Mouse (Mus musculus) bone marrow, adult 2 months (tissue): Measurements from ENCODE around the gene Ccdc73.

Experiments
- CTCF ChIP-seq: fragments of 200-500 bp; IDR thresholded peaks from 2 replicates; pipeline ENCODE4 v1.5.1; 2011; ENCODE audit warnings: low read length, control low read depth; ENCODE audit not compliant: control insufficient read depth, insufficient read depth
- POLR2A ChIP-seq: fragments of 200-500 bp; IDR thresholded peaks from 2 replicates; pipeline ENCODE4 v1.6.1; 2011; ENCODE audit warnings: low read depth, mild to moderate bottlenecking, control low read depth, low read length, borderline replicate concordance; ENCODE audit not compliant: control insufficient read depth

DNA sequence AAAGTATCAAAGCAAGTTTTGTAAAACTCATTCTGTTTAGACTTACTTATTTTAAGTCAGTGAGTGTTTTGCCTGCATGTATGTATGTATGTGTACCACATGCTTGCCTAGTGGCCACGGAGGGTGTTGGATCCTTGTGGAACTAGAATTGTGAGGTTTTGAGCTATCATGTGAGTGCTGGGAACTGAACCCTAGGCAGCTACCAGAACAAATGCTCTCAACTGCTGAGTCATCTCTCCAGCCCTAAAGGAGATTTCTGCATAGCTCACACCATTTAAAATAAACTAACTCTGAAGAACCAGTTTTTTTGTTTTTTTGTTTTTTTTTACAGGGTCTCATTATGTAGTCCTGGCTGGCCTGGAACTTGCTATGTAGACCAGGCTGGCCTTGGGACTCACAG, 11.4 kb upstream of the Ccdc73 start:
- TF ChIP-seq CTCF (no peak), POLR2A (no peak)
